Mouse (Mus musculus) adrenal gland, postnatal 25 days (tissue): ENCODE measurements at regions not wholly inside any gene's neighbourhood (a gene's known extent, or its start where the extent isn't known, plus 50 kb on each side); places are given as distances from the start of the nearest gene placed in this dataset.
"Not testable (repeated sequence)": the region's sequence is repeated elsewhere in the genome, so short reads cannot be mapped to it uniquely, and the experiment has no call there.

Experiments used
- DNase-seq: peaks from one replicate; pipeline ENCODE4 v3.0.0; 2021; ENCODE audit warnings: mixed read lengths

DNA sequence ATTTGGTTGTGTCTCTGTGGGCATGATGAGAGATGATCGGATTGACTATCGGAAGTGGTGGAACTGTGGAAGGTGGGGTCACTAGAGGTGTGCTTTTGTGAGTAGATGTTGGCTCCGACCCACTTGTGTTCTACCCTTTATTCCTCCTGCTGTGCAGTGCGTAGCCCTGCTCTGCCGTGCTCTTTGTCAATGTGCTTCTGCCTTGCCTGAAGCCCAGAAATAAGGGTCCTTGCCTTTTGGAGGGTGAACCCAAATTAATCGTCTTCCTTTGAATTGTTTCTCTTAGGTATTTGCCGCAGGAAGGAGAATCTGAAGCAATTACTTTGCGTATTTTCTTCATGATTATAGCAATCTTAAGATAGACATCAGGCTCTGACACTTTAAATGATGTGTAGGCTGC lies 421.6 kb upstream of the Zfp507 start:
- no peak for DNase-seq

DNA sequence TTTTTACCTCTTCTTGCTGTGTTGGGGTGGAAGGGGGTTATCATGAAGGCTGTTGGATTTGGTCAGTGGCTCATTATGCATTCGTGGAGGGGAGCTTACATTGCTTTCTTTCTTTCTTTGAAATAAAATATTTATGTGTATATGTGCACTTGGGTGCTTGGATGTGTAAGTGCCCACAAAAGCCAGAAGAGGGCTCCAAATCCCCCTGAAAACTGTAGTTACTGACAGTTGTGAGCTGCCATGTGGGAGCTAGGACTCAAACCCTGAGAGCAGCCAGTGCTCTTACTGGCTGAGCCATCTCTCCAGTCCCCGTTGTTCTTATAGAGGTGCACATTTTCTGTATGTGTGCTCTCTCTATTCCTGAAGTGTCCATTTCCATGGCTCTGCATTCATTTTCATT lies 415.6 kb upstream of the Zfp507 start:
- DNase-seq = no peak

DNA sequence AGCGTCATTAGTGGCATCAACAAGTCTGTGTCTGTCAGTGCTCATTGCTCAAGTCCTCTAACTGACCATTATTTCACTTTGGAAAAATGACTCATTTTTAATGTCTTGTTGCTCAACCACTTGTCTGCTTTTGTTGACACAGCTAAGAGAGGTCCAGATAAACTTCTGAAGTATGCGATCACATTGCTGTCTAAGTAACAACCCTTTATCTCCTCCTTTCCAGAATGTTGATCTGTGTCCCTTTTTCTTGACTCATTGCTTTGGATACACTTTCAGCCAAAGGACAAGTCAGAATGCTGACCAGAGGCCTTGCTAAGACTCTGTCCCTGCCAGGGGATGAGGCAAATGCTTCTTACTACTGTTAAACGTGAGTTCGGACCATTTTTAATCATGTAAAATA lies 407.2 kb upstream of the Zfp507 start:
- no peak for DNase-seq

DNA sequence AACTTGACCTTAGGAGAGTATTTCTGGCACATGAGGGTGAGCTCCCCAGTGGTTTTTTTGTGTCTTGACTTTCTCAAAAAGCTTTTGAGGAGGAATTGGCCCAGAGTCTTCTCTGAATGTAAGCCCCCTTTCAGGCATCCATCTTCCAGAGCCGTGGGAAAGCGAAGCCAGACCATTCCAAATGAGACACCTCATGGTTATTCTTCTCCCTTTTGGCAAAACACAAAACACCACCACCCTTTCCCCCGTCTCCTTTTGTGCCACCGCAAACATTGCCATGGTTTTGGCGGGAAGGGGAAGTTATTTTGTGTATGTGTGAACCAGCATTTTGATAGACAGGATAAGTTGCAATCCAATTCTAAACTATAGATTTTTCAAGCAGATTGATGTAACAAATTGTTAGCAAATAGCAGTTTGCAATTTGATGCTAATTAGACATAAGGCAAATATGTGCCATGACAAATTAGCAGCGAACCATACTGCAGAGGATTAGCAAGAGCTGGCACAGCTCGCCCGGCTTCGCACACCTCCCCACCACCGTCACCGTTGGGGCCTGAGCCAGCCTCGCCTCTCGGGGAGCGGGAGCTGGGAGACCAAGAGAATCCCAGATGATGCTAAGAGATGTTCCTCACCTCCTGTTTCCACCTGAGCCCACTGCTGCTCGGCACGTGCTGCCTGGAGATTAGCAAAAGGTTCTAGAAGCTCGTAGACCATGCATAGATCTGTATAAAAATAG lies 404.9 kb upstream of the Zfp507 start:
- DNase-seq = no peak

DNA sequence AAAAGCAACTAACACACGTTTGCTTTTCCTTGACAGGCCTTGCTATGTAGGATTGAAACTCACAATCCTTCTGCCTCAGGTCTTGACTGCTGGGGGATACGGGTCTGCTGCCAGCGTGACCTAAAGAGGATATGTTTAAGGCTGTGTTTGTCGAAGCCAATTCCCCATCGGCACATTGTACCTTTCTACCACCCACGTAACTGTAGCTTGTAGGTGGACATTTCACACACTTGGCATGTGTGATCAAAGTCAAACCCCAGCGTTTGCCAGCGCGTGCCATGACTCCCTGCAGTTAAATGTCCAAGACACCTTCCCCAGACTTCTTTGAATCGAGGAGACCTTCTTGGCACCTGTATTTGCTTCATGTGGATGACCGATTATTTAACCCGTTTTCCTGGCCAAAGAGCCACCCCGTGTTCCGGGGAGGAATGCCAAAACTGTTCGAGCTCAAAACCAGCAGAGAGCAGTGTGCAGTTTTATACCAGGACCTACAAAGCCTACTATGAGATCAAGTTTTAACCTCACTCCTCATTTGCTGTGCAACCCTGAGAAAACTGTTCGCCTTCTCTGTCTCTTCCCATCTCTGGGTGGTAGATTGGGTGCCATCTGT lies 395.4 kb upstream of the Zfp507 start:
- DNase-seq = no peak

DNA sequence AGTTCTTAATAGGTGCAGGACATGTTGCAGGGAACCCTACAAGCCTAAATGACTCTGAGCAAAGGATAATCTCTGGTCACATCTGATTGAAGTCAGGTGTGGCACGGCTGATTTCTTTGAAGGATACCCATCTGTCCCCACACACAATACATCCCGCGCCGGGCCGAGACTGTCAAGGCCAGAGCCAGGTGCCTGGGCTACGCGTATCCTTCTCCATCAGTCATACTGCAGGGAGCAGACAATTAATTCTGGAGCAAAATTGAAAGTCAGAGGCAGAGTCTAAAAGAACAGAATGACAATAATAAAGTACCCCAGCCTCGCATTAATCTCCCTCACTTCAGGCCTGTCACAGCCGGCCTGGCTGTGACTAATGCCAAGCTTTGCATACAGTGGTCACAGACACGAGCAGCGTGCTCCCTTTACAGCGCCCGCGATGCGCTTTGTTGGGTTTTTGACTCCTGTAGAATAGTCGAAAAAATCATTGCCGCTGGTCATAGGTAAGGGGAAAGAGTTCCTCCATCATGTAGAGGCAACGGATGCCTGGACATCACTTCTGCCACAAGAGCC lies 393.4 kb upstream of the Zfp507 start:
- no peak for DNase-seq

DNA sequence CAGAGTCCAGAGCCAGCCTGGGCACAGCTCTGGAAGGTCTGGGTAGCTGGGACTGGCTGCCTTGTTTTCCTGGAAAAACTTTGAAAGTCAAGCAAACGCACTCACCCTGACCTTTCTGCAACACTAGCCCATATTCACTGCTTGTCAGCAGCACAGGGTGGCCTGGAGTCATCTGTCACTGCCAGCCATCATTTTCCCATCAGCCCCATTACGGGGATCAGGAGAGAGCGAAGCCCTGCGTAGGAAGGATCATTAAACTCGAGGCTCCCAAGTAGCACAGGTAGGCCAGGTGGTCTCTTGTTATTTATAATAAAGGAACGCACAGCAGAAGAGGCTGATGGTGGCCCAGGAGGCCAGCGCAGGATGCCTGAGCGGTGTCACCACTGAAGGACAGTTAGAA lies 389.8 kb upstream of the Zfp507 start:
- DNase-seq = no peak

DNA sequence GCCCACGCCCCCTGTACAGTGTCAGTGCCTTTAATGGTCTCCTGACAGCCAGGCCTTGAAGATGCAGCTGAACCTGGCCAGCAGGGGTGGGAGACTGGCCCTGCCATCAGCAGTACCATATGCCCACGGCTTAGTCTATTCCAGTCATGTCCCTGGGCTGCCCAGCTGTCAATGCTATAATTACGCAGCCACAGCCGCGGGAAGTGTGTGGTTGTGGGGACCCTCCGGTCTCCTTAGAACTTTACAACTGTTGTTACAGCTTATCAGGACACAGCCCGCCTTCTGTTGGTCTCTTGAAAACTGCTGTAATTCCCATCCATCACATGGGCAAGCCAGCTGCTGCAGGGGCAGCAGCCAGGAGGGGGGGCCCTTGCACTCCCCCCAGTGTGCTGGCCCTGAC lies 375.1 kb upstream of the Zfp507 start:
- DNase-seq = no peak

DNA sequence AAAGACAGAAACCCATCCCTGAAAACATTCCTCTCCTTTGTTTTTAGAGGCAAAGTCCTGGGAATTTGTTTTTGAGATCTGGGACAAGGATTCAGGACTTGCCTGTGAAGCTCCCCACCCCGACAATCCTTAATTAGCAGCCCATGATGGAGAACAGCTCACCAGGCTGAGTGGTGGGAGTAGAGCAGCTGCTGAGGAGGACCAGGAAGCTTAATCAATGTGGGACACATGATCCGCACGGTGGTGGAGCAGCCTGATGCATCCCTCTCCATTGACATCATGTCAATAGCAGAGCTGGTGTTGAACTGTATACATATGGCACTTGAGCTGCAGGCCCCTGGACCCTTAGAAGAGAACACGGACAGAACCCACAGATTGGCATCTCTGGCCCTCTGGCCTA lies 372.5 kb upstream of the Zfp507 start:
- no peak for DNase-seq

DNA sequence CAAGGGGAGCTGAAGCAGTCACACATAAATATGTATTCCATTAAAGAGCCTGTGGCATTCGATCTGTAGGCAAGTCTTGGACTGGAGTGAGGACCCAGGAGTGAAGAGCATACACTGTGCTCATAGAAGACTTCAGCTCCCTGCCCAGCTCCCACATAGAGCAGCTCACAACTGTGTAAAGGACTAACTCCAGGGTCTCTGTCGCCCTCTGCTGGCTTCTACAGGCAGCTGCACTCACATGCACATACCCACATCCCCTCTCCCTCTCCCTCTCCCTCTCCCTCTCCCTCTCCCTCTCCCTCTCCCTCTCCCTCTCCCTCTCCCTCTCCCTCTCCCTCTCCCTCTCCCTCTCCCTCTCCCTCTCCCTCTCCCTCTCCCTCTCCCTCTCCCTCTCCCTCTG lies 369.7 kb upstream of the Zfp507 start:
- not testable (repeated sequence) for DNase-seq

DNA sequence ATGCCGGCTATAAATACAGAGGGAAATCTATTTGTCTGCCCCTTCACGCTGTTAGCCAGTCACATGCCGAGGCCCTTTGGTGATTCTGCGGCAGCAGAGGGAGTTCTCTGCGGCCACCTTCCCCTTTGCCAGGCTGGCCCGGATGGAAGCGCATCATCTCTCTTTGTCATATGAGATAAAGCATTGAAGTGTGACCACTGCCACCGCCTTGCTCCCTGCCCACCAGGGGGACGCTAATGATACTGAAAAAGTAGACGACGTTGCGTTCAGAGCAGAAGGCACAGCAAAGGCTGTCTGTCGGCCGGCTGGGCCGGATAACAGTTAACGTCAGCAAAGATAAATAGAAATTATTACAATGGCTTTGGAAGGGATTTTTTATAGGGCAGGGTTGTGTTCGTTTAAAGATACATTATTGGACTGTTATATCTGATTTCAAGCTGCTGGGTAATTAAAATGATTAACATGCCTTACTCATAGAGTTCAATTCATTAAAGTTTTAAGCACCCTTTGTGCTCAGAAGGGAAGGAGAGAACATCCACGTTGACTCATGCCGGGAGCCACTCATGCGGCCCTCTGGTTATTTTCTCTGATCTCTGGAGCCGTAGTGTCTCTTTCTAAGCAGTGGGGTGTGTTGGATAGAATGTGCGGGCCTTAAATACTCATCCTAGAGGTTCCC lies 354.6 kb upstream of the Zfp507 start:
- no peak for DNase-seq

DNA sequence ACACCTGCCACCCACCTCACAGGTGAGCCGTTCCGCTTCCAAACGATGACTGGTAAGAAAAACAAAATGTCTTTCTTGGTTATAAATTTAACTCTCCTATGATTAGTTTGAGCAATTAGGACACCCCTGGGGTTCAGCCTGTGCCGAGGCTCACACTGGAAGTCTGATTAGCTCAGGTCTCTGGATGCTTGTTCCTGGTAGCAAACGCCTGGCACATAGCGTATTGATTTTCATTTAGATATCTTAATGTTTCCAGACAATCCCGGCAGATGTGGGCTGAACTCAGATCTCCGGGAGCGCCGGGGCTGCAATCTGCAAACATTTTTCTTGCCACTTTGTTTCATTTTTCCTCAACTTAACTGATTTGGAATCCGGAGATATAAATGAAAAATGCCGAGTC lies 353.8 kb upstream of the Zfp507 start:
- DNase-seq = no peak

DNA sequence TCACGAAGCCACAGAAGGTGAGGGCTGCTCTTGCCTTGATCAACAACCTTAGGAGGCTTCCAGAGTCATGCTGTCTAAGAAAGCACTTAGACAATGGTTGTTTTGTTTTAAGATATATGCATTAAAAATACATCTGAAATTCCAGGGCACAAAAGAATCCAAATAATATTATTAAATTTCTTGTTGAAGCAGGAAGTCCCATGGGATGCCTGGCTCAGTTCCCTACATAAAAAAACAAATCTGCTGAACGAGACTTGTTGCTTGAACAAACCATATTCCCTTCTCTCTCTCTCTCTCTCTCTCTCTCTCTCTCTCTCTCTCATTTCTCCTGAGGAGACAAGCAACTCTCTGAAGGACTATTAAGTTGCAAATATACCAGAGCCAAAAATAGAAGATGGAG lies 352.8 kb upstream of the Zfp507 start:
- no peak for DNase-seq

DNA sequence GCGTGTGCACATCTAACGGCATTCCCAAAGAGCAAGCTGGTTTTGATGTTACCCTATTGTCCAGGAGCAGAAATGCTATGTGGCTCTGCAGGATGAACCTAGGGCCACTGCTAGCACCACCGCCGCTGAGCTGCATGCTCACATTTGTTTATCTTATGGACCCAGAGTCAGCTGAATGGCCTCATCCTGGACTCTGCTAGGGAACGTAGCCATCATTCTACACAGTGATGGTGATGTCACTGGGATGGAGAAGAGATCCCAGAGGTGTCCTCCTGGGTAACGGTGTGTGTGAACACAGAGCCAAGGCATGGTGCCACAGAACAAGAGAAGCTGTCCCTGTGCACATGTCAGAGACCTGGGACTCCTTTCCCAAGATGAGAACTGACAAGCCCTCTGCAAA lies 352.4 kb upstream of the Zfp507 start:
- DNase-seq = no peak

DNA sequence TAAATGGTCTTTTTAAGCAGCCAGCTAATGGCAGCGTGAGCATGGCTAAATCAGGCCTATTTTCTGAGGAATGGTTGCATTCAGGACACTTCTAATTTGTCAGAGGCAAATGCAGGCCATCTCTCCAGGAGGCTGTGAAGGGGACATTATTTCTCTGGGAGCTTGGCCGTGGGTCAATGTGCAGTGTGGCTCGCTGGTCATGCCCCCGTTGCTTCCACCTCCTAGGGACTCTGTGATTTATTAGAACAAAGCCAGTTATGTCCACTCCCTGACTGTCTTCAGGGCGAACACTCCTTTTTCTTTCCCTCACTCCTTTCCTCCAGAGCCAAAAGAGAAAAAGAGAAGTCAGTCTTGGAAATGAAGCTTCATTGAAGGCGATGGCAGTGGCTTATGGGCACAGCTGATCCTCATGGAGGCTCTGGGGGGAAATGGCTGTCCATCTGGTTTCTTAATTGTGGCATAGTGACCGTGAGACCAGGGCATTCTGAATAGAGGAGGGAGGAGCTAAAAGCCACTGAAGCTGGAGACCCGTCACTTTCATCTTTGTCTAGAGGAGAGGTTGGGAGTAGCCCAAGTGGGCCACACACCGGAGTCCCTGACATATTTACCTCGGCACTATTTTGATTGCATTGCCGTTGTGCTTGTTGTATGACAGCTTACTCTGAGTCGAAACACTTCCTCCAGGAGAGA lies 348.2 kb upstream of the Zfp507 start:
- no peak for DNase-seq

DNA sequence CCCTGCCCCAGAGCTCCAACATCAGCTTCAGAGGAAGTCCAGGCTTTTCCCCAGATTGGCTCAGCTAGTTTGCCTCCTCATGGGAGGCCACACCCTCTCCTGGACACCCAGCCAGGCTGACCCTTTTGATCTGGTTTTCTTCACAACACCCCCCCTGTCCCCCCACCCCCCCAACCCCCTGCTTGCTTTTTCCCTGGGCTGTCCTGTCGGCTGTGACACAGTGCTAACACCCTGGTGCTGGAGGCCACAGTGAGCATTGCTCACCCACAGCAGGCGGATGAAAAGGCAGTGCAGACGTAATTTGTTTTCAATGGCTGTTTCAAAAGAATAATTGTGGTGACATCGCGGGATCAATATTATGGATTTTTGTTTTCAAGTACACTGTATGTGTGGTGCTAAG lies 333.8 kb upstream of the Zfp507 start:
- DNase-seq = no peak

DNA sequence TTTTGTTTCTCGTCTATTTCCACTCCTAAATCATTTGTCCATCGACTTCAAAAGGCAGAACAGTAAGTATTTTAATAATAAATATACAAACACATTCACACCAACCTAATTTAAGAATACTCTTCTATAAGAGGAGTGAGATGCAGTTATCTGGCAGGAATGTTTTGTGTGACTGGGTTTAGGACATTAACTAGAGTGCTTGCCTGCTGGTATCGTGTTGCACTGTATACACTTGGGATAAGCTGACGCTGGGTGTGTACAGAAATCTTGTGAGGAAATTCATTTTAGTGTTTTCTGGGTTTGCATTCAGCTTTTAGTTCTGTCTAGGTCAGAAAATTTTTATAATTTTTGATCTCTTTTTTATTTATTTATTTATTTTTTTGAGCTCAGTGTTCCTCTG lies 331.8 kb upstream of the Zfp507 start:
- no peak for DNase-seq

DNA sequence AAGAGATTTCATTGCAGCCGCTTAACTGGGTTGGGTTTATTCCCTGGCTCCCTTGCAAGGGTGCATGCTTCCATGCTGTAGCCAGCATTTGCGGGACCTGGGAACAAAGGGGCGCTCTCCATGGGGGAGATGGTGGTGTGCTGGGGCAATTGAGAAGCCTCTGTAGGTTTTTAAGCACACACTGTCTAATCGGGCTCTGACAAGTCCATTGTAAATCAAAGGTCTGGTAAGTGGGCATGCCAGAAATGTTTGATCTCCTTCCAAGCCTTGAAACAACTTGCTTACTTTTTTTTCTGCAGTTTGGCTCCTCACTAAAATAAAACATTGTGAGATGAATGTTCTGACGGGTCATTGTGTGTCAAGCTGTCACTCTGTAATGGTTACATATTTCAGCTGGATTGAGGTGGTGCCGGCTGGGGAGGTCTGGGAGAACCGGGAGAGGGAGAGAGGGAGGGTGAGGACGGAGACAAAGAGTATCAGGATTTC lies 330.9 kb upstream of the Zfp507 start:
- DNase-seq = no peak

DNA sequence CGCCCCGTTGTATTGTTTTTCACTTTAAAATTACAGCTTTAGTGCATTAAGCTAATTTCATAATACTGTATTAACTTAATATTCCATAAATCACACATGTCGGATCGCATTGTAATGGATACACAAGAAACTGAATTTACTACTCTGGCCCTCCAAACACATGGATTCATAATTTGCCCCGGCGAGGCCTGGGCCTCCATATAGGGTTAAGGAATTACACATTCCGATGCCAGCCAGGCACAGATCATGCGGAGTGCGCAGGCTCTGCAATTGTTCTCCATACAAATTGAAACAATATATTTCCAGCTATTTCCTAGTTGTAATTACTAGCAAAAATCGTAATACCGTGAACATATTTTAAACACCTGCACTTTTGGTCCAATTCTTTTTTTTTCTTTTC lies 330.2 kb upstream of the Zfp507 start:
- DNase-seq = no peak

DNA sequence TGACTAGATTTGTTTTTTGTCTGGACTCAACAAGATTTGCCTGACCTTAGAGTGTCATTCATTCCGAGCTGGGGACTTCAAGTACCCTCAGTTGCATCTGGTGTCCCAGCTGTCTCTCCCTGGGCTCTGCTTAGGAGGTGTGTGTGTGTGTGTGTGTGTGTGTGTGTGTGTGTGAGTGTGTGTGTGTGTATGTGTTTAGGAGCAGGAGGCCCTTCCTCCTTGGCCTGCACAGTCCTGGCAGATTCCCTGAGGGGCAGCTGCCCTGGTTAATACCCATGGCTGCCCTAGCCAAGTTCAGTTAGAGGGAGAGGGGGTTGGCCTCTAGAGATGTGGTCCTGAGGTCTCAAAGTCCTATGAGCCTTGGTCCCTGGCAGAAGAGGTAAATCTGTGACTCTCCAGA lies 329.8 kb upstream of the Zfp507 start:
- no peak for DNase-seq

DNA sequence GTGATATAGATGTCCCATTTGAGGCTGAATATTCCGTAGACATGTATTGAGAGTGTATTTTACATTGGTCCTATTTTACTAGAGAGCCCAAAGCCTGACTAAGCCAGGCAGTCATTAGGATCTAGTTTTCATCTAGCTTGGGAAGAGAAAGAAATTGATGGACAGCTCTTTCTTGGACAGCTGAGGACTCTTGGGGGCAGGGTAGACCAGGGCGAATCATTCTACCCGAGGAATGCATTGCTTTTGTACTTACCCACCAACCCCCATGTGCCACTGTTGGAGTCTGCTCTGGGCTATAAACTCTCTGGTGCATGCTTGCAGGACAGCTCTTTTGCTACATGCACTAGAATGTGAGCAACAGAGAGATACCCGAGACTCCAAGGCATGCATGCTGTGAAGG lies 294.3 kb upstream of the Zfp507 start:
- no peak for DNase-seq

DNA sequence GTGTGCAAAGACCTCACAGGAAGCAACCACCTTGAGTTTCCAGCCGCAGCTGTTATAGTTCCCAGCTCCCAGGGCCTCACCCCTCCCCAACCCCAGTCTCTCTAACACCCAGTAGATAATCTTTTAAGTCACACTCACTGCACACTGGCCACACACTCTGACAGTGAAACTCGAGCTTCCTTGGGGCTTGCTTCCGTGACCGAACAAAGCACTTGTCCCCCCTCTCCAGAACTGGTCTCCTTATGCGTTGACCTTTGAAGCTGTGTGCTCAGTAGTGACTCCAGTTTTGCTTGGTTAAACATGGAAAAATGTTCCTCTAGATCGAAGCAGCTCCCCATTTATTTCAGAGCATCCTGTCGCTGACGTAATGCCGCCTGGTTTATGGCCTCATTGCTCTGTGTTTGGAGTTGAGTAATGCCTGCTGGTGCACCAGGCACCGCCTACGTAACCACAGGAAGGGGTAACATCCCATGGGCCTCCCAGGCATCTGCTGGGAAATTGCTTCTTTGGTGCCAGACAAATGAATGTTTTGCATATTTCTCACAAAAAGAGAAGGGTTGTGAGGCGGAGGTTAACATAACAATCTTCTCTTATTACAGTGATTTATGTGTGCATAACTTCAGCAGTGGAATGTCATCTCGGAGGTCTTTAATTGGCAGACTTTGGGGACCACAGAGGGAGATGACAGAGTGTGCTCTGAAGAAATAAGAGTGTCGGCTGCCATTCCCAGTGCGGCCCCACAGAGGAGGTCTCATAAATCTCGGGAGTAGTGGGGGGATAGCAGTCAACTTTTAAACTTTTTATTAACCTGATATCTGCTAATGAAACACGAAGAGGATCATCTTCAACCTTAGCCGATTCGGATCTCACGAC lies 292.7 kb upstream of the Zfp507 start:
- no peak for DNase-seq
